Mouse (Mus musculus) heart, embryonic 14.5 days (tissue): ENCODE measurements around the gene Gpsm3. TPM values are rescaled to one million over a fixed set of nuclear protein-coding genes. Genes with fewer than 3 reads are reported as not detected.

Experiments
- ATAC-seq: fragments of 200-750 bp; cut with Nextera tagmentation; 2 replicates; pipeline ENCODE4 v1.8.0; 2017; ENCODE audit warnings: low read depth, moderate TSS enrichment; ENCODE audit not compliant: insufficient number of reproducible peaks, insufficient read depth, low FRiP score
- H3K27ac ChIP-seq, 2 experiments: fragments of 200-500 bp in 1 of 2; fragments of 300-500 bp in 1 of 2; sonication (generic) in 1 of 2; replicated peaks in 1 of 2; 2 replicates each; pipeline ENCODE4 v1.5.1; 2012 to 2014; ENCODE audit warnings: low read depth in 2 of 2, low read length in 2 of 2, control low read depth in 1 of 2, mild to moderate bottlenecking in 1 of 2, mixed read lengths in 1 of 2; ENCODE audit not compliant: control insufficient read depth in 1 of 2, insufficient read depth in 1 of 2
- H3K27me3 ChIP-seq: fragments of 300-500 bp; sonication (generic); 2 replicates; pipeline ENCODE4 v1.6.1; 2014; ENCODE audit warnings: mild to moderate bottlenecking, low read length, control low read depth; ENCODE audit not compliant: control insufficient read depth, insufficient read depth
- H3K36me3 ChIP-seq: fragments of 300-500 bp; sonication (generic); 2 replicates; pipeline ENCODE4 v1.6.1; 2014; ENCODE audit warnings: mild to moderate bottlenecking, control low read depth, low read length, mixed read lengths; ENCODE audit not compliant: control insufficient read depth, insufficient read depth
- H3K4me1 ChIP-seq, 2 experiments: fragments of 200-500 bp in 1 of 2; fragments of 300-500 bp in 1 of 2; sonication (generic) in 1 of 2; 2 replicates each; pipeline ENCODE4 v1.6.1; 2012 to 2014; ENCODE audit warnings: low read length in 2 of 2, control low read depth in 1 of 2, mixed read lengths in 1 of 2; ENCODE audit not compliant: control insufficient read depth in 2 of 2, insufficient read depth in 2 of 2
- H3K4me2 ChIP-seq: fragments of 300-500 bp; sonication (generic); 2 replicates; pipeline ENCODE4 v1.6.1; 2014; ENCODE audit warnings: mild to moderate bottlenecking, low read length
- H3K4me3 ChIP-seq, 2 experiments: fragments of 200-500 bp in 1 of 2; fragments of 300-500 bp in 1 of 2; sonication (generic) in 1 of 2; 2 replicates each; pipeline ENCODE4 v1.5.1; 2012 to 2014; ENCODE audit warnings: low read length in 2 of 2, mild to moderate bottlenecking in 2 of 2, control low read depth in 1 of 2, low read depth in 1 of 2, moderate library complexity in 1 of 2; ENCODE audit not compliant: control insufficient read depth in 1 of 2, insufficient read depth in 1 of 2
- H3K9ac ChIP-seq: fragments of 300-500 bp; sonication (generic); 2 replicates; pipeline ENCODE4 v1.6.1; 2014; ENCODE audit warnings: mild to moderate bottlenecking, low read length
- H3K9me3 ChIP-seq: fragments of 300-500 bp; sonication (generic); 2 replicates; pipeline ENCODE4 v1.6.1; 2016; ENCODE audit warnings: low read length, control low read depth; ENCODE audit not compliant: control insufficient read depth
- WGBS: fragments of 180-500 bp; shearing (Covaris S2); extraction: QIAGEN DNeasy Blood & Tissue Kit; methylation state at CpG from one replicate; pipeline ENCODE4 v1.1.7; 2014; 5-methylcytosine and 5-hydroxymethylcytosine counted together
- polyA plus RNA-seq: library from polyadenylated mRNA; unstranded; fragments of >200 nt; fragmentation: Nextera tagmentation; extraction: Ambion mirVana; gene quantifications from 2 replicates; pipeline ENCODE4 v1.2.1, GENCODE M21; 2014

Gpsm3 gene
- polyA plus RNA-seq, 1 experiment from 2014 or later, result 6.1 TPM

DNA sequence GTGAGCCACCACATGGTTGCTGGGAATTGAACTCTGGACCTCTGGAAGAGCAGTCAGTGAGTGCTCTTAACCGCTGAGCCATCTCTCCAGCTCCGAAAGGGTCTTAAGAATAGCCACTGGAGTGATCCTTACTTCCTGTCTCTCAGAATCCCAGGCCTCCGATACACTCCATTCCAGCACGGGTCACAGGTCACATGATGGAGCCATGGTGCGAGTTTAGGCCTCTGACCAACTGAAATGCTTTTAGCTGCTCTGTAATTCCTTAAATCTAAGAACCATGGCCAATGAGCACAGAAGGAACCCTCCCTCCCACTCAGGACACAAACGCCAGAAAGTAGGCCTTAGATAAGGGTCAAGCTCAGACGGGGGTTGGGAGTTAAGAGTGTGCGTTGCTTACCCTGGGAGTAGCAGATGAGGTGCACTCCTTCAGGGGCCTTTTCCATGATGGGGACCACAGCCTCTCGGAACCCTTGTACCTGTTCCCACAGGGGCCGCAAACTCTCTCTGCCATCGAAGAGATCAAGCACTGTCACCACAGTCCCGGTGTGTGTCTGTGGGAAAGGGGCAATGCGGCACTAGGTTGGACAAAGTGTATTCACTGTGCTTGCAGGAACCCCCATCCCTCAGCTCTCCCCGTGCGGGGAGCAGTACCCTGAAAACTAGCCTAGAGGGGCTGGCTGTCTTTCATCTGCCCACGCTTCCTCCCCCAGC, 36.6 kb downstream of the Gpsm3 start:
- H3K36me3 ChIP-seq, result peaks cover 40% of the 10 kb centered on the region
- H3K4me1 ChIP-seq, result peaks cover 19 to 30% of the 10 kb centered on the region in 2 experiments
- peak overlapping the region; percentile 97 for H3K4me2 ChIP-seq
- ATAC-seq, result no peak
- peaks cover 21% of the 10 kb centered on the region for H3K27me3 ChIP-seq
- WGBS, result 50% methylated on average over 16 of the region's 16 CpGs
- H3K27ac ChIP-seq, result peak overlapping the region in 1 of 2 experiments; percentile 96; a peak in 2 of 4 replicates
- H3K9ac ChIP-seq, result peak overlapping the region; percentile 78
- H3K4me3 ChIP-seq, result peak overlapping the region; percentile 66 to 85
- H3K9me3 ChIP-seq, result no peaks in the 10 kb centered on the region

GRCm38 (mm10) chr17:34626773-34627092, 37.1 kb downstream of the Gpsm3 start:
- H3K9ac ChIP-seq, result peak overlapping the region; percentile 78
- peaks cover 26% of the 10 kb centered on the region for H3K27me3 ChIP-seq
- peaks cover 35% of the 10 kb centered on the region for H3K36me3 ChIP-seq
- WGBS, result under 1% methylated on average over 18 of the region's 18 CpGs
- ATAC-seq, result no peak
- no peaks in the 10 kb centered on the region for H3K9me3 ChIP-seq
- peak overlapping the region; percentile 66 to 85 for H3K4me3 ChIP-seq
- H3K27ac ChIP-seq, result peak overlapping the region; percentile 86 to 96
- H3K4me1 ChIP-seq, result peaks cover 19 to 35% of the 10 kb centered on the region in 2 experiments
- H3K4me2 ChIP-seq, result peak overlapping the region; percentile 97

GRCm38 (mm10) chr17:34627093-34627942, 37.7 kb downstream of the Gpsm3 start:
- Histone ChIP-seq H3K4me3 (peak overlapping the region; percentile 66 to 85), H3K9me3 (no peaks in the 10 kb centered on the region), H3K27me3 (peaks cover 32% of the 10 kb centered on the region), H3K4me1 (peaks cover 19 to 41% of the 10 kb centered on the region in 2 experiments), H3K27ac (peak overlapping the region; percentile 96), H3K4me2 (peak overlapping the region; percentile 97), H3K36me3 (peaks cover 29% of the 10 kb centered on the region), H3K9ac (peak overlapping the region; percentile 78)
- ATAC-seq, result peak; percentile 84
- under 1% methylated on average over 45 of the region's 45 CpGs for WGBS

DNA sequence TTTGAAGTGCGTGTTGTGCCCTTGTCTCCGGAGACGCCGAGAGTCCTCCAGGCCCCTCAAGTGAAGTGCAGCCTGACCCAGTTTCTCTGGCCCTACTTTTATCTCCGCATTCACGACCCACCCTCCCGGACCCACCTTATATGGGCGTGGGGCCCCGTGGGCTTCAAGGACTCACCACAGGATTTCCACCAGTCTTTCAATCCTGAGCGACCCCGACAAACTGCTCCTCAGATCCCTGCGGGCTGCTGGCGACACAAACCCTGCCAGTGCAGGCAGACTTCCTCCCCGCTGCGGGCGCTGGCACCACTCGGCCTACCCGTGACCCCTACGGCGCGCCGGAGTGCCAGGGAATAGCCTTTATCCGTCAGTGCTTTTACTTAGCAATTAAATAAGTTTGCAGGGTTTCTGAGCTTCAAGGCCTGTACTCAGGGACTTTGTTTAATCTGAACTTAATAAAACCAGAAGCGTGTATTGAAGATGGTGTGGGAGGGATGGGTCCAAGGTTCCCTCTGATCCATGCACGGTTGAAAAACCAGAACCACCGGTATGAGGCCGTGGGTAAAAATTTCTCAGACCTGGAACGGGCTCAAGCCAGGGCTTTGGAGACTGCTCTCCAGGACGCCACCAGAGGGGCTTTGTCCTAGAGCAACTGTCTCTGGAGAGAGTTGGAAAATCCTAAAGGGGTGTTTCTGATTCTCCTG, 38.5 kb downstream of the Gpsm3 start, which contains the start of gene Ppt2:
Ppt2 (minus strand) TSS at position 568 of the 701 bp plus-strand sequence.
- WGBS, result 5% methylated on average over 29 of the region's 29 CpGs
- H3K27ac ChIP-seq, result peak within 1 kb of the TSS; percentile 96
- peaks cover 40% of the 10 kb centered on the region for H3K27me3 ChIP-seq
- ATAC-seq, result no peak
- H3K4me3 ChIP-seq, result peak within 1 kb of the TSS; percentile 61 to 66
- peaks cover 21% of the 10 kb centered on the region for H3K36me3 ChIP-seq
- peak within 1 kb of the TSS; percentile 78 for H3K9ac ChIP-seq
- peak within 1 kb of the TSS; percentile 97 for H3K4me2 ChIP-seq
- no peaks in the 10 kb centered on the region for H3K9me3 ChIP-seq
- H3K4me1 ChIP-seq, result peaks cover 19 to 42% of the 10 kb centered on the region in 2 experiments

DNA sequence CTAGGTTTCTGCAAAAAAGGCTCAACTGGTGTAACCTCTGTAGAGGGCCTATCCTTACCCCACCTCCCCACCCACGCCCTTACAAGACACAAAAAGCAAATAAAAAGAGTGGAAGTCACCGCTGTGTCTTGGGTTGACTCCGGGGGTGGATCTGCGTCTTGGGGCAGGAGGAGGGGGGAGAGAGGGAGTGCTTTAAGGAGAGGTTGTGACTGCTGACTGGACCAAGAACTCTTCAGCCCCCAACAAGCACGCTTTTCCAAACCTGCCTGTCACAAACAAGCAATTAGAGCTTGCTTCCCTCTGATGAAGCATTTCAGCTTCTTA, 39.0 kb downstream of the Gpsm3 start:
- Histone ChIP-seq H3K36me3 (peaks cover 16% of the 10 kb centered on the region), H3K27me3 (peaks cover 45% of the 10 kb centered on the region)

GRCm38 (mm10) chr17:34629221-34629751, 39.7 kb downstream of the Gpsm3 start, which contains the start of gene Prrt1:
Gene Prrt1, plus strand, starts transcription at chr17:34629533.
- peak within 1 kb of the TSS; percentile 61 to 66 for H3K4me3 ChIP-seq
- peaks cover 9% of the 10 kb centered on the region for H3K36me3 ChIP-seq
- peaks cover 50% of the 10 kb centered on the region for H3K27me3 ChIP-seq
- peak within 1 kb of the TSS; percentile 96; a peak in 3 of 4 replicates for H3K27ac ChIP-seq
- no peaks in the 10 kb centered on the region for H3K9me3 ChIP-seq
- peak within 1 kb of the TSS; percentile 97 for H3K4me2 ChIP-seq
- peaks cover 19 to 42% of the 10 kb centered on the region in 2 experiments for H3K4me1 ChIP-seq
- WGBS, result 5% methylated on average over 16 of the region's 16 CpGs
- H3K9ac ChIP-seq, result peak within 1 kb of the TSS; percentile 78
- ATAC-seq, result no peak

More for the DNA sequence above, 39.0 kb downstream of the Gpsm3 start:
- WGBS, result 32% methylated on average over 5 of the region's 5 CpGs
- peaks cover 19 to 42% of the 10 kb centered on the region in 2 experiments for H3K4me1 ChIP-seq
- H3K27ac ChIP-seq, result peak overlapping the region in 1 of 2 experiments; percentile 96; a peak in 1 of 4 replicates
- H3K4me3 ChIP-seq, result peak overlapping the region in 1 of 2 experiments; percentile 66; a peak in 1 of 4 replicates
- peak overlapping the region; percentile 97 for H3K4me2 ChIP-seq
- ATAC-seq, result no peak
- peak overlapping the region; percentile 78 for H3K9ac ChIP-seq
- H3K9me3 ChIP-seq, result no peaks in the 10 kb centered on the region
